9 mouse cellular contexts compared by ENCODE assay signal in genomic region chr1:24134792-24135191, GRCm38 (mm10). TPM values are rescaled to one million over a fixed set of nuclear protein-coding genes. Genes with fewer than 3 reads are reported as not detected.
DNase-seq lines count a peak whose midpoint lies in the region; ATAC-seq and TF ChIP-seq lines count a peak whose summit lies in the region.
"Had no signal": no experiment of that assay in that cellular context is flagged by ENCODE, and none has a peak within 500 bp of the region (broad histone marks: within the 10 kb centered on the region; RNA-seq: fewer than 3 reads in every experiment).

No protein-coding gene starts in this region.

- no peak overlapping the region for H3K4me2 ChIP-seq in intestine, embryonic 16.5 days (ENCODE audit: low read depth, low read length)
- H3K4me2 ChIP-seq: limb, embryonic 15.5 days had no signal

- no peak for TF ChIP-seq EP300 in heart, adult 2 months (IDR thresholded peaks at IDR 0.05; ENCODE audit: insufficient read depth, low read depth, low read length)

- WGBS in heart, adult 2 months = 3% methylated on average over 1 of the region's 1 CpGs
- 0% methylated on average over 1 of the region's 1 CpGs for WGBS in intestine, embryonic 16.5 days

- H3K4me1 ChIP-seq in heart, adult 2 months (ENCODE audit: control insufficient read depth, insufficient read depth, low read length) = no peaks in the 10 kb centered on the region
- H3K4me1 ChIP-seq in E14TG2a.4 (replicated peaks; ENCODE audit: low read depth, low read length) = peaks cover 5% of the 10 kb centered on the region; the same call in 1 of the 2 replicates
- no peaks in the 10 kb centered on the region for H3K4me1 ChIP-seq in intestine, embryonic 16.5 days (ENCODE audit: control insufficient read depth, insufficient read depth, low read length)
- H3K4me1 ChIP-seq: limb, embryonic 15.5 days had no signal

- no peaks in the 10 kb centered on the region for H3K36me3 ChIP-seq in heart, adult 2 months (ENCODE audit: control insufficient read depth, insufficient read depth, low read length)
- no peaks in the 10 kb centered on the region for H3K36me3 ChIP-seq in E14TG2a.4 (ENCODE audit: insufficient read depth, low read length)
- H3K36me3 ChIP-seq in intestine, embryonic 16.5 days (ENCODE audit: control insufficient read depth, insufficient read depth, low read length) = no peaks in the 10 kb centered on the region
- H3K36me3 ChIP-seq: limb, embryonic 15.5 days had no signal

- H3K27me3 ChIP-seq in heart, adult 2 months (ENCODE audit: control insufficient read depth, insufficient read depth, low read length) = no peaks in the 10 kb centered on the region
- peaks cover 11% of the 10 kb centered on the region for H3K27me3 ChIP-seq in E14TG2a.4 (ENCODE audit: insufficient read depth, low read length)
- no peaks in the 10 kb centered on the region for H3K27me3 ChIP-seq in intestine, embryonic 16.5 days (replicated peaks; ENCODE audit: control insufficient read depth, insufficient read depth, low read length)

- no peak overlapping the region for H3K9ac ChIP-seq in heart, adult 2 months (ENCODE audit: low read depth, low read length)
- H3K9ac ChIP-seq in intestine, embryonic 16.5 days (ENCODE audit: low read depth, low read length) = no peak overlapping the region
- H3K9ac ChIP-seq: limb, embryonic 15.5 days had no signal

- H3K27ac ChIP-seq in heart, adult 2 months = no peak overlapping the region
- H3K27ac ChIP-seq in intestine, embryonic 16.5 days (ENCODE audit: low read length) = no peak overlapping the region
- H3K27ac ChIP-seq: limb, embryonic 15.5 days had no signal

- DNase-seq in heart, adult 2 months = no peak
- no peak for DNase-seq in heart, adult 9 months (ENCODE audit: low spot score in 2 of 2)
- DNase-seq in left cerebral cortex, postnatal 4 days = no peak
- no peak for DNase-seq in layer of hippocampus, postnatal 36 days
- no peak for DNase-seq in right cerebral cortex, adult 2 months (ENCODE audit: low spot score in 2 of 2)

- no peaks in the 10 kb centered on the region for H3K79me2 ChIP-seq in heart, adult 2 months (replicated peaks; ENCODE audit: control insufficient read depth, insufficient read depth, low read length)

- H3K9me3 ChIP-seq in E14TG2a.4 (ENCODE audit: low read length) = no peaks in the 10 kb centered on the region
- no peaks in the 10 kb centered on the region for H3K9me3 ChIP-seq in intestine, embryonic 16.5 days (ENCODE audit: control insufficient read depth, low read length)
- H3K9me3 ChIP-seq: limb, embryonic 15.5 days had no signal

- H3K4me3 ChIP-seq in heart, adult 2 months = no peak overlapping the region
- no peak overlapping the region for H3K4me3 ChIP-seq in E14TG2a.4 (replicated peaks; ENCODE audit: low read length)
- no peak overlapping the region for H3K4me3 ChIP-seq in intestine, embryonic 16.5 days (ENCODE audit: low read length)
- H3K4me3 ChIP-seq: limb, embryonic 15.5 days had no signal

- ATAC-seq in common myeloid progenitor, adult 5-6 weeks (replicated peaks; ENCODE audit: low read depth, poor library complexity, severe bottlenecking) = peak; percentile 84
- peak; percentile 58 for ATAC-seq in intestine, embryonic 16.5 days

- no peak for TF ChIP-seq POLR2A in heart, adult 2 months (IDR thresholded peaks at IDR 0.05; ENCODE audit: insufficient read depth, low read depth, low read length)

- peak; percentile 81 for TF ChIP-seq CTCF in heart, adult 2 months (IDR thresholded peaks at IDR 0.05)
- peak; percentile 70 for TF ChIP-seq CTCF in E14TG2a.4 (conservative IDR thresholded peaks at IDR 0.05; ENCODE audit: low read length)

- intact Hi-C loops in heart, adult 2 months (cut with DNase I) = loop anchor here (1.0 to 5.0 kb wide), 2 partner anchors 113 to 307 kb away; no protein-coding TSS in a partner anchor
- intact Hi-C loops in left cerebral cortex, postnatal 4 days (cut with DNase I) = no loop called here

RNA-seq across cellular contexts. Expression of gene Fam135a, which starts 34.7 kb away (rescaled TPM):
- total RNA-seq in heart, adult 2 months (2021) = 10 to 100 TPM; 21.0 to 21.1 TPM
- polyA plus RNA-seq in heart, adult 2 months (2012; rRNA removed) = 6.6 and 14.4 TPM in 2 replicates
- total RNA-seq in common myeloid progenitor, adult 5-6 weeks (2017) = 3.5 and 4.1 TPM in 2 replicates
- polyA plus RNA-seq in intestine, embryonic 16.5 days (2015; fragmentation: Nextera tagmentation; extraction: Ambion mirVana) = 31.3 and 31.8 TPM in 2 replicates
- 10 to 100 TPM; 42.8 to 43.2 TPM for total RNA-seq in left cerebral cortex, postnatal 4 days (2021)
- 10 to 100 TPM; 24.9 to 25.4 TPM for total RNA-seq in layer of hippocampus, postnatal 36 days (2021)

RNA-seq across cellular contexts. Expression of gene Col9a1, which starts 42.6 kb away (rescaled TPM):
- under 1 TPM in 1 of 2 experiments, not detected in 1; 0.05 TPM for total RNA-seq in heart, adult 2 months (2021)
- polyA plus RNA-seq in heart, adult 2 months (2012; rRNA removed) = 0.10 and 0.26 TPM in 2 replicates
- not detected in 2 replicates for total RNA-seq in common myeloid progenitor, adult 5-6 weeks (2017)
- polyA plus RNA-seq in intestine, embryonic 16.5 days (2015; fragmentation: Nextera tagmentation; extraction: Ambion mirVana) = 1.1 and 1.3 TPM in 2 replicates
- total RNA-seq in left cerebral cortex, postnatal 4 days (2021) = 1 to 10 TPM; 2.0 to 3.0 TPM
- total RNA-seq in layer of hippocampus, postnatal 36 days (2021) = under 1 TPM; 0.33 to 0.57 TPM
